Mouse (Mus musculus) naive thymus-derived CD4-positive, alpha-beta T cell, adult 2 months (primary cell): Measurements from ENCODE around the gene Foxn3.

Source experiments
- DNase-seq: peaks from one replicate; pipeline ENCODE4 v3.0.0-alpha.2; 2011; ENCODE audit warnings: low read depth

Foxn3 gene

GRCm38 (mm10) chr12:99390429-99390828, 173.0 kb downstream of the Foxn3 start:
- DNase-seq = no peak

- DNase-seq = no peak
These were observed 174.1 kb downstream of the Foxn3 start for GRCm38 (mm10) chr12:99389244-99389643.

DNA sequence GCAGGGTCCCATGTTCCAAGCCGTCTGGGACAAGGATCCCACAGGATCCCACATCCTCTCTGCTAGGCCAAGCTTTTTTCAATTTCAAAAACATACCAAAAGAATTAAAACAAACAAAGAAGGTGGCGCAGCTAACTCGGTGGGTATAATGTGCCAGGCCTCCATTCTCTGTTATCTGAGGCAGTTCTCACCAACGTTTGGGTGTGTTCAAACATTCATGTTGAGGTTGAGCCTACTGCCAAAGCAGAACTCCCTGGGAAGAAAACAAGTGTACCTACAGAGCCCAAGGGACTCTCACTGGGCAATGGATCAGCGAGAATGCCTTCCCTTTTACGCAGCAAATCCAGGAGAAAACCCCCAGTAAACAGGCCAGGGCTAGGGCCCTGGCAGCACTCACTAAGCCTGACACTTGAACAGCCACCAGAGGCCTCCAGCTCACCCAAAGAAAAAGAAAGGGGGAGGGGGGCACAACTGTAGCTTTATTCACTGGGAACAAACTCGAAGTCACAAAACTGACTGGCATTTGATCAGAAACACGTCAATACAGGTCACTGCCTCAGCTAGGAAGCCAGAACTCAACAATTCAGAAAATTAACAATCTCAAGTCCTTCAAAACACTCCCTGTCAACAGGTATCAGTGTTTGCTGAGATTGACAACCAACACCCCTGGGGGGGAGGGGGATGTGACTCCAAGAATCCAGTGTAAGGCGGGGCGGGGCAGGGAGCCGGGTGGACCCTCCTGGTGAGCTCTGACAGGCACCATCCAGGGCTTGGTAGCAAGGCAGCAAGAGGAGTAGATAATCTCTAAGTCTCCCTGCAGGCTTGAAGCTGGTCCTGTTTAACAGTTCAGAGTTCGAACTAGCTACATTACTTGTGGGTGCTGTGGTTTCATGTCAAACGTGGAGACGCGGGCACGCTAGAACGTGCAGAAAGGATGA, 177.2 kb downstream of the Foxn3 start:
- DNase-seq = no peak

DNA sequence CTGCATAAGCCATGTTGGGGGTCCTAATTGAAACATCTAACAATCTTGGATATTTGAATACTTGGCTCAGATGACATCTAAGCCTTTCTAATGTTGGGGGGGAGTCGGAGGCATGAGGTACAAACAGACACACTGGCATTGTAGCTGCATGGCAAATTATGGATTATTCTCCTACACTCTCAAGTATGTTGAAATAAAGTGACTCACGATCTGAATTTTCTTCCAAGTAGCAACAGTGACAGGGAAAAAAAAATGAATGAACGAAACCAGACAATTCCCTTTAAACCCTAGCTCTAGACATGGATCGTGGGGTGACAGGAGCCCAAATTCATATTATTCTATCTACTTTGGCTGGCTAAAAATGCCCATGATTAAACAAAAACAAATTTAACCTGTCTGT, 178.3 kb downstream of the Foxn3 start:
- no peak for DNase-seq

DNA sequence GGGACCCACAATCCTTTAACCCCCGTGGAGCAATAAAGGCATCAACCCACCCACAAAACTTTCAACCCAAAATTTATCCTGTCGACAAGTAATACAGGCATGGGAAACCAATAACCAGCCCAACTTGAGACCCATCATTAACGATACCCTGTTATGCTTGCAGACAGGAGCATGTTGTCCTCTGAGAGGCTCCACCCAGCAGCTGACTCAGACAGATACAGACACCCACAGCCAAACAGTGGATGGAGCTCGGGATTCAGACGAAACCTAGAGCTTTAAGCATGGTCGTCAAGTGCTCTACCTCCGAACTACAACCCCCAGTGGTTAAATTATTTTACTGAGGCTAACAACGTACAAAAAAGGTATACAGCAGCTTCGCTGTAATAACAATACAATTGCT, 182.1 kb downstream of the Foxn3 start:
- DNase-seq = no peak

DNA sequence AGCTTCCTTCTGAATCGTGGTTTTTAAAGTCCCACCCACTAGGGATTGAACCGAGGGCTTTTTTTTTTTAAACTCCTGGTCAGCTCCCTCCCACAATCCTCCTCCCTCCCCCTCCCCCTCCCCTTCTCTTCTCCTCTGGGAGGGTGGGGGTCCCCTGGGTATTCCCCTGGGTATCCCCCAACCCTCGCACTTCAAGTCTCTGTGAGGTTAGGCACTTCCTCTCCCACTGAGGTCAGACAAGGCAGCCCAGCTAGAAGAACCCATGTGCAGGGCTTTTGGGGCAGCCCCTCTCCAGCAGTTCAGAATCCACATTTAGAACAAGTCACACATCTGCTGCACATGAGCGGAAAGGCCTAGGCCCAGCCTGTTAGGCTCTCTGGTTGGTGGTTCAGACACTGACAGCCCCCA, 182.5 kb downstream of the Foxn3 start:
- DNase-seq = peak; percentile 49

DNA sequence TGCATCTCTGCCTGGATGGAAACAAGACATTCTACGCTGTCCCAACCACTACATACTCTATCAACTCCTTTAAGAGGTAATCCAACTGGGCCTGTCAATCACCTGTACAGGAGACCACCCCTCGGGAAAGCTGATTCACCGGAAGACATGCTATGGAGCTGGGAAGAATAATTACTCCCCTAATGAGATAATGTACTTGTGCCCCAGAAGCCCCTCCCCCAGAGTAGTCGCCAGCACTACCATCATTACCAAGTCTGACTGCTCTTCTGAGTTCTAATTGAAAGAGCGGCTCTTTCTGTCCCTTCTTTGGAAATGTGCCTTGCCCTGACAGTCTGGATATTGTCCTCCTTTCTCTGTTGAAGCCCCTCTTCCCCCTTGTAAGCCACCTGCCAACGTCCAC, 183.3 kb downstream of the Foxn3 start:
- DNase-seq = no peak

DNA sequence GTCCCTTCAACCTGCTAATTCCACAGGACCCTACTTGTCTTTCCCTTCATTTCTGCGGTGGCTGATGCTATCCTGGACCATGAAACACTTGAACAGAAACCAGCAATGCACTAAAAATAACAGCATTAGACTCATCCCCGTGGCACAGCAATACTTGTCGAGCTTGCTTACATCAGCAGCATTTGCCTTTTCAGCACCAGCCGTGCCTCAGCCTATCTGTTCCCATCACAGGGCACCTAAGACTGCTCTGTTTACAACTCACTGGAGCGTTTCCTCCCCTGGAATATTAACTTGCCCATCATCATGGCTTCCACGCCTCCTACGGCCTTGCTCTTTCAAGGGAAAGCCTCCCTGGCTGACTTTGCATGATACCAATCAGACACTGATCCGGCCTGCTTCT, 185.1 kb downstream of the Foxn3 start:
- DNase-seq = no peak

- DNase-seq = no peak
These were observed 185.7 kb downstream of the Foxn3 start for GRCm38 (mm10) chr12:99377705-99378104.

DNA sequence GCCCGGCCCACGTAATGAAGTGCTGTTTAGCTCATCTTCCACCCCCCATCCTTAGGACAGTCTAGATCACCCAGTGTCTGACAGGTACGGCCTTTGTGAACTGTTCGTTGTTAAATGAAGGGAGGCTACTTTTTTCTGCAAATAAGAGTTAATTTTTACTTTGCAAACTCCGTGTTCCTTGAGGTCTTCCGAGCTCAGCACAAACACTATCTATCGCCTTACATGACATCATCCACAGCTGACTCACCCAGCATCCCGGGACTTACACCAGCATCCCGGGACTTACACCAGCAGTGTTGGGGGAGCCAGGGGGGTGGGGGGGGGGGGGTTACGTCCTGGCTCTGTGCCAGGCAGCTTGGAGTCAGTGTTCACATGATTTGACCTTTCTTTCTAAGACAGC, 186.3 kb downstream of the Foxn3 start:
- DNase-seq = no peak

DNA sequence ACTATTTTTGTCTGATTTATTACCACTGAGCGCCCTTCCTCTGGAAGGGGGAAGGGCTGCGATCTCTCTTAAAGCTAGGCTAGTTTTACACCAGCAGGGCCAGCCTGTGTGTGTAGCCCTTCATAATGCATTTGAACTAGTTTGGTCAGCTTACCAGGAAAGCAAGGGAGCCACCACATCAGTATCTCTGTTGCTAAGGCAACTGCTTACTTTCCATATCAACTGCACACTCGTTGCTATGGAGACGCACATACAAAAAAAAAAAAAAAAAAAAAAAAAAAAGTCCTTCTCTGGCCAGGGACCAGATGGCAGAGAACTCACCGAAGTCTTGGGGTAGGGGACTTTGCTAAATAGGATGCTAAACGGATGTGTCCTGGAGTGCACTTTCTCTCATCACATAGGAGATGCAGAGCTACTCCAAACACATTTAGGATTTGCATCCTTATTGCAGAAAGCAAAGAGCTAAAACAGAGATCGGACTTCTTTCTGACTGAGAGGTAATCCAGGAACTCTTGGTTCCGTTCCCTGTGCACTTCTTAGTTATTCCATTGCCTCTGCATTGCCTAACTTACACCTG, 187.4 kb downstream of the Foxn3 start:
- DNase-seq = peak; percentile 25

DNA sequence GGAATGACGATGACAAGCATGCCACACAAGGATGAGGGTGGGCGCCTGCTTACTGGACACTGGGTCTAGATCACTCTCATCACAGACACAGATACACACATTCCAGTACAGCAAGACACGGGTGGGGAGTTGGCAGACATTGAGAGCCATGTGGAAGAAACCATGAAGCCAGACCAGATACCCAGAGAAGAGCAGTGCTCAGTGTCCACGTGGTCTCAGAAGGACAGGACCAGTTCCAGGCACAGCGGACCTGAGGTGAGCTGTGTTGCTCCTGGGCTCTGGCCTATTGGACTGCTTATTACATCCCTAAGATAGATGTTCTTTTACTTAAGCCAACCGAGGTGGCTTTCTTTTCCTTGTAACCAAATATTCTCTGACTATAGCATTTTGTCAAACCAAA, 188.0 kb downstream of the Foxn3 start:
- no peak for DNase-seq

GRCm38 (mm10) chr12:99374099-99374600, 189.2 kb downstream of the Foxn3 start:
- no peak for DNase-seq

GRCm38 (mm10) chr12:99373584-99373983, 189.8 kb downstream of the Foxn3 start:
- no peak for DNase-seq

DNA sequence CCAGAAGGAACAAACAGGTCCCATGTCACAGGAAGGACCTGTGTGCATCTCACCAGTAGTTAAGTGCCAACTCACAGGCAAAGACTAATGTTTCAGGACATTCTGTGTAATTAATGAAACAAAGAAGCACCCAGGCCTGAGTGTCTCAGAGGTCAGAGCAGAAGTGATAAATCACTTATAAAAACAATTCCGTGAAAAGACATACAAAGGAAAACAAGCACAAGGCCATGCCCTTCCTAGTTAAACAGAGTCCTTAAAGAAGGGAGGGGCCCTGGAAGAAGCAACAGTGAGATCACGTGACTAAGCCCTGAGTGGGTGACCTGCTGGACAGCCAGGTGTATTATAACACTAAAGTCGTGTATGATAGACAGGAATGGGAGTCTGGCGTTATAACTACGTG, 191.9 kb downstream of the Foxn3 start:
- DNase-seq = no peak

GRCm38 (mm10) chr12:99368251-99368650, 195.1 kb downstream of the Foxn3 start:
- DNase-seq = no peak

GRCm38 (mm10) chr12:99365999-99366398, 197.4 kb downstream of the Foxn3 start:
- DNase-seq = no peak

DNA sequence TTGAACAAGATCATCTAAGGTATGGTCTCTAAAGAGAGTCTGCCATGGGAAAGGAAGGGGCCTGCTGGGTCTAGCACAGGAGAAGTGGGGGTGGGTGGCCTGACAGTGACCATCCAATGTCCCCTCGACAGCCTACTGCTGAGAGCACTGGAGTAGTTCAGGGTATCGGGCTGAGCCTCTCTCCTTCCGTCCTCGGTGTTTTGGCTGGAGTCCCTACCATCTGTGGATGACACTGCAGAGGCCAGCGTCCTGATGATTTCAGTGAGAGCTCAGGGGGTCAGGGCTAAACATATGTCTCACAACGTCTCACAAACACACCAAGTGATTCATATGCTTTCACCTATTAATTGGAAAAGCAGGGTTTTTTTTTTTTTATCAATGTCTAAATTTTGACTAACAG, 199.2 kb downstream of the Foxn3 start:
- DNase-seq = no peak

DNA sequence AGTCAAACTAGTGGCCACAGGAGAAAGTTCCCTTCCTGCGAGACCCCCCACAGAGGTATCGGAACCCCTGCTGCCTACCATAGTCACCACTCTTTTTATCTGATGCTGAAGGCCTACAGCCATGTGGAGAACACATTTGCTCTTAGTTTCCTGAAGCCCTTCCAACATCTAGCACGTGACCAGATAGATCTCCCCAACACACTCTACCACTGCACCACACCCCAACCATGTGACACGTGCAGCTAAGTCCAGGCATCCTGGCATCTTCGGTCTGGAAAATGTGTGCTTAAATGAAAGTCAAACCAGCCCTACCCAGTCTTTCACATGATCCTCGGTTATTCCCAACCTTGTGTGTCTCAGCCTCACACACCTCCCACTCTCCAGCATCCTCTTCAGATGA, 200.4 kb downstream of the Foxn3 start:
- DNase-seq = no peak

DNA sequence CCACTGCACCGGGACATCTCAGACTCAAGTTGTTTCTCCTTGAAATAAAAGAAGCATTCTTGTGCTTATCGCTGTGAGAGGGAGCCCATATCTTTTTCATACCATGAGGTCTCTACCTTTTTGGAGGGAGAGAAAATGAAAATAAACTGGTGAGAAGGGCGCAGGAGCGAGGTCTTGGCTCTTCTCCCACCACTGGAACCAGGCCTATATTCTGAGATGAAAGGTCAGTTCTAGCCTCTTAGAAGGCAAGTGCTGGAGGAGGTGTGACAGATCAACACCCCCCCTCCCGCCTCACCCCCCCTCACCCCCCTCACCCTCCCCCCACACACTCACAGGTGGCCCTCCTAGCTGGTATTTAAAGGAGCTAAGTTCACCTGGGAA, 201.6 kb downstream of the Foxn3 start:
- DNase-seq = no peak

- DNase-seq = no peak
These were observed 202.2 kb downstream of the Foxn3 start for GRCm38 (mm10) chr12:99360958-99361751.

GRCm38 (mm10) chr12:99358698-99359097, 204.7 kb downstream of the Foxn3 start:
- no peak for DNase-seq

- no peak for DNase-seq
These were observed 206.7 kb downstream of the Foxn3 start for GRCm38 (mm10) chr12:99356660-99357059.
